Mouse (Mus musculus) G1E (cell line): ENCODE results near the gene Pnpo.

Experiments used
- CTCF ChIP-seq: IDR thresholded peaks from 2 replicates; pipeline ENCODE4 v1.5.1; 2012; ENCODE audit warnings: low read depth, low read length, inconsistent platforms, mixed read lengths
- GATA1 ChIP-seq: IDR thresholded peaks from 2 replicates; pipeline ENCODE4 v1.6.1; 2012; ENCODE audit warnings: borderline replicate concordance, low read length, inconsistent platforms, mixed read lengths
- POLR2AphosphoS5 ChIP-seq: IDR thresholded peaks from 2 replicates; pipeline ENCODE4 v1.6.1; 2012; ENCODE audit warnings: low read depth, low read length, inconsistent platforms; ENCODE audit not compliant: insufficient replicate concordance
- TAL1 ChIP-seq: conservative IDR thresholded peaks from 2 replicates; pipeline ENCODE4 v1.6.1; 2012; ENCODE audit warnings: low read depth, low read length, inconsistent platforms, mixed read lengths

GRCm38 (mm10) chr11:96963580-96963979 lies 19.8 kb upstream of the Pnpo start:
- TF ChIP-seq CTCF (peak; percentile 72), GATA1 (no peak), POLR2AphosphoS5 (no peak), TAL1 (no peak)
